Mouse (Mus musculus) monocyte, adult 5-6 weeks (primary cell): ENCODE data around the gene Kctd2. TPM values are rescaled to one million over a fixed set of nuclear protein-coding genes. Genes with fewer than 3 reads are reported as not detected.
"Not testable (repeated sequence)": the region's sequence is repeated elsewhere in the genome, so short reads cannot be mapped to it uniquely, and the experiment has no call there.

Experiments
- ATAC-seq: fragments of 153-309, 156-312 bp; replicated peaks from 2 replicates; pipeline ENCODE4 v1.8.0; 2017; ENCODE audit warnings: mild to moderate bottlenecking; ENCODE audit not compliant: low TSS enrichment, insufficient number of reproducible peaks, severe bottlenecking, poor library complexity, low FRiP score
- total RNA-seq: library from RNA; stranded (forward); fragments of 200-1000, 200-491, 200-594 nt; gene quantifications from 3 replicates; pipeline ENCODE4 v1.2.3, GENCODE M21; 2017

Gene Kctd2
- total RNA-seq: 20.7 to 29.6 TPM (median 24.3 TPM) in 3 replicates

GRCm38 (mm10) chr11:115419531-115420237 lies at the start of gene Kctd2, which contains the start of gene Atp5h:
TSS of gene Kctd2 (plus strand) at chr11:115420128.
TSS of gene Atp5h (minus strand) at chr11:115419962.
- peak; percentile 96 for ATAC-seq

- ATAC-seq: no peak
Observed at GRCm38 (mm10) chr11:115370368-115370767, 49.6 kb upstream of the Kctd2 start.

- no peak for ATAC-seq
Observed at GRCm38 (mm10) chr11:115371354-115371753, 48.6 kb upstream of the Kctd2 start.

GRCm38 (mm10) chr11:115372015-115372414 lies 47.9 kb upstream of the Kctd2 start:
- ATAC-seq: no peak

GRCm38 (mm10) chr11:115372737-115373136 lies 47.2 kb upstream of the Kctd2 start:
- ATAC-seq: no peak

- 0 out of 2 replicates have a peak, but pooled peaks have one; percentile 20 for ATAC-seq
Observed at GRCm38 (mm10) chr11:115373805-115374694, 45.9 kb upstream of the Kctd2 start.

- ATAC-seq: no peak
Observed at GRCm38 (mm10) chr11:115374695-115375425, 45.1 kb upstream of the Kctd2 start.

- no peak for ATAC-seq
Observed at GRCm38 (mm10) chr11:115376722-115377121, 43.2 kb upstream of the Kctd2 start.

- ATAC-seq: no peak
Observed at GRCm38 (mm10) chr11:115377254-115377653, 42.7 kb upstream of the Kctd2 start.

- no peak for ATAC-seq
Observed at GRCm38 (mm10) chr11:115377854-115378253, 42.1 kb upstream of the Kctd2 start.

- ATAC-seq: no peak
Observed at GRCm38 (mm10) chr11:115381276-115381675, 38.7 kb upstream of the Kctd2 start.

GRCm38 (mm10) chr11:115381743-115382539 lies 38.0 kb upstream of the Kctd2 start, which contains the start of gene Cdr2l:
TSS of gene Cdr2l (plus strand) at chr11:115381916.
- no peak for ATAC-seq

- ATAC-seq: no peak
Observed at GRCm38 (mm10) chr11:115382891-115383290, 37.0 kb upstream of the Kctd2 start.

- no peak for ATAC-seq
Observed at GRCm38 (mm10) chr11:115383701-115384474, 36.0 kb upstream of the Kctd2 start.

- no peak for ATAC-seq
Observed at GRCm38 (mm10) chr11:115384587-115384986, 35.3 kb upstream of the Kctd2 start.

- not testable (repeated sequence) for ATAC-seq
Observed at GRCm38 (mm10) chr11:115386859-115387258, 33.1 kb upstream of the Kctd2 start.

- no peak for ATAC-seq
Observed at GRCm38 (mm10) chr11:115391358-115391757, 28.6 kb upstream of the Kctd2 start.
